Mouse (Mus musculus) thymus, adult 2 months (tissue): ENCODE measurements around the gene A630010A05Rik. TPM values are rescaled to one million over a fixed set of nuclear protein-coding genes. Genes with fewer than 3 reads are reported as not detected.
"Not testable (repeated sequence)": the region's sequence is repeated elsewhere in the genome, so short reads cannot be mapped to it uniquely, and the experiment has no call there.

Source experiments
- DNase-seq: peaks from one replicate; pipeline ENCODE4 v3.0.0; 2021
- H3K27ac ChIP-seq: fragments of 200-500 bp; 2 replicates; pipeline ENCODE4 v1.5.1; 2012; ENCODE audit warnings: low read length, control low read depth; ENCODE audit not compliant: control insufficient read depth, insufficient read depth
- H3K27me3 ChIP-seq: fragments of 200-500 bp; 2 replicates; pipeline ENCODE4 v1.6.1; 2012; ENCODE audit warnings: mild to moderate bottlenecking, low read length, moderate library complexity, mixed read lengths; ENCODE audit not compliant: control insufficient read depth, insufficient read depth
- H3K36me3 ChIP-seq: fragments of 200-500 bp; 2 replicates; pipeline ENCODE4 v1.6.1; 2012; ENCODE audit warnings: mild to moderate bottlenecking, low read length, moderate library complexity; ENCODE audit not compliant: control insufficient read depth, insufficient read depth
- H3K4me1 ChIP-seq: fragments of 200-500 bp; replicated peaks from 2 replicates; pipeline ENCODE4 v1.6.1; 2012; ENCODE audit warnings: low read length; ENCODE audit not compliant: control insufficient read depth, insufficient read depth
- H3K4me3 ChIP-seq: fragments of 200-500 bp; 2 replicates; pipeline ENCODE4 v1.5.1; 2012; ENCODE audit warnings: mild to moderate bottlenecking, low read length, control low read depth, moderate library complexity; ENCODE audit not compliant: control insufficient read depth, insufficient read depth
- CTCF ChIP-seq: fragments of 200-500 bp; IDR thresholded peaks from 2 replicates; pipeline ENCODE4 v1.5.1; 2012; ENCODE audit warnings: mild to moderate bottlenecking, control low read depth, low read length, moderate library complexity, borderline replicate concordance; ENCODE audit not compliant: control insufficient read depth, poor library complexity, insufficient read depth; ENCODE audit errors: extremely low read depth
- POLR2A ChIP-seq: fragments of 200-500 bp; IDR thresholded peaks from 2 replicates; pipeline ENCODE4 v1.6.1; 2012; ENCODE audit warnings: mild to moderate bottlenecking, low read length, control low read depth, moderate library complexity; ENCODE audit not compliant: control insufficient read depth, poor library complexity, insufficient read depth; ENCODE audit errors: extremely low read depth
- WGBS: fragments of 180-500 bp; shearing (Covaris S2); methylation state at CpG from one replicate; pipeline ENCODE4 v1.1.7; 2018; 5-methylcytosine and 5-hydroxymethylcytosine counted together
- polyA plus RNA-seq: library from polyadenylated mRNA; depleted of rRNA; stranded (reverse); fragments of >200 nt; gene quantifications from 2 replicates; pipeline ENCODE4 v1.2.3, GENCODE M21; 2012; rRNA removed

The A630010A05Rik gene
- polyA plus RNA-seq = not detected in 2 replicates

DNA sequence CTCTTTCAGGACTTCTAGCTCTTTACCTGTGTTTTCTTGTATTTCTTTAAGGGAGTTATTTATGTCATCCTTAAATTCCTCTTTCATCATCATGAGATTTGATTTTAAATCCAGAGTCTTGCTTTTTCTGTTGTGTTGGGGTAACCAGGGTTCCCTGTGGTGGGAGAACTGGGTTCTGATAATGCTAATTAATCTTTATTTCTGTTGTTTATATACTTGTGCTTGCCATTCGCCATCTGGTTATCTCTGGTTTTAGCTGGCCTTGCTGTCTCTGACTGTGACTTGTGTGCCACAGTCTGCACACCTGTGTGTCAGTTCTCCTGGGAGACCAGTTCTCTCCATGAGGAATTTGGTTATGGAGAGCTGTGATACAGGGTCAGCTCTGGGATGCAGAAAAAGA, at the start of gene A630010A05Rik:
Gene A630010A05Rik, plus strand, starts transcription at position 301 of the 400 bp plus-strand sequence.
- H3K4me3 ChIP-seq = no peak within 1 kb of the TSS
- H3K36me3 ChIP-seq = no peaks in the 10 kb centered on the region
- H3K27me3 ChIP-seq = no peaks in the 10 kb centered on the region
- H3K27ac ChIP-seq = no peak within 1 kb of the TSS
- no peak for DNase-seq
- TF ChIP-seq CTCF (no peak), POLR2A (no peak)
- WGBS = 100% methylated on average over 1 of the region's 1 CpGs
- H3K4me1 ChIP-seq = no peaks in the 10 kb centered on the region

DNA sequence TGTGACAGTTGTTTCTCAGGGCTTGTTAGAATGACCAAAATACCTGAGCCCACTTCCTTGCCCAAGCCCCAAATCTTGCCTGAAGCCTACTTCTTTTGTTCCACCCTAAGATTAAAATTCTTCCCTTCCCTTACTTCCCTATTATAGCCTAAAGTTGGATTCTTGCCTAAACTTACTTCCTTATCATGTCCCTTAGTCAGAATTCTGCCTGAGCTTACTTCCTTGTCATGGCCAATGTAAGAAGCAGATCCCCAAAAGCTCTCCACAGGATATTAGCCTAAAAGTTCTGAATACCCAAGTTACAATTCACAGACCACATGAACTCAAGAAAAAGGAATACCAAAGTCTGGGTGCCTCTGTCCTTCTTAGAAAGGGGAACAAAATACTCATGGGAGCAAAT, 26.4 kb upstream of the A630010A05Rik start:
- DNase-seq = no peak
- H3K36me3 ChIP-seq = no peaks in the 10 kb centered on the region
- H3K27me3 ChIP-seq = no peaks in the 10 kb centered on the region
- no peaks in the 10 kb centered on the region for H3K4me1 ChIP-seq
- TF ChIP-seq CTCF = no peak
- no peak for TF ChIP-seq POLR2A
- H3K27ac ChIP-seq = no peak overlapping the region
- no peak overlapping the region for H3K4me3 ChIP-seq

DNA sequence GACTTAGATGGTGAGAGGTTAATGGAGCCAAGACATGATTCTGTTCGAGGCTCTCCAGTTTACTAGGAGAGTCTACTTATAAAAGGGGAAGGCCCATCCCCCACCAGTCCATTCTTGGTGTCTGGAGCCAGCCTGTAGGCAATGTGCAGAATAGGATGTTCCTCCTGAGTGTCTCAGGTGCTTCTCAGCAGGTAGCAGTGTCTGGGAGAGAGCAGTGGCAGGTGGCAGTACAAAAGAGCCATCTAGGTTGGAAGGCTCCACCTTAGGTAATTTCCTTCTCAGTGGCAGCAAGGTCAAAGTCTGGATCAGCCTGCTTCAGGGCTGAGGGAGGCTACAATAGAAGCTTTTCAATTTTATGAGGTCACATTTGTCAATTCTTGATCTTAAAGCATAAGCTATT, 4.9 kb upstream of the A630010A05Rik start:
- H3K27me3 ChIP-seq, H3K4me1 ChIP-seq, H3K4me3 ChIP-seq, H3K36me3 ChIP-seq, DNase-seq, H3K27ac ChIP-seq: not testable (repeated sequence)
- WGBS = 61% methylated on average over 1 of the region's 1 CpGs

Other genes with a start within 250 kb of the A630010A05Rik start
- 48.0 and 56.1 TPM in 2 replicates for gene Fopnl, start 244.9 kb upstream of the A630010A05Rik start, polyA plus RNA-seq
- gene Abcc1, start 200.8 kb upstream of the A630010A05Rik start, polyA plus RNA-seq = 26.6 and 29.7 TPM in 2 replicates